Mouse (Mus musculus) lung, postnatal 0 days (tissue): ENCODE data around the gene Rbp1.

Experiments
- CTCF ChIP-seq: IDR thresholded peaks from 2 replicates; pipeline ENCODE4 v1.5.1; 2016; ENCODE audit warnings: antibody characterized with exemption, mild to moderate bottlenecking
- EP300 ChIP-seq: IDR thresholded peaks from 2 replicates; pipeline ENCODE4 v1.6.1; 2016; ENCODE audit warnings: antibody characterized with exemption, mild to moderate bottlenecking, control low read depth

DNA sequence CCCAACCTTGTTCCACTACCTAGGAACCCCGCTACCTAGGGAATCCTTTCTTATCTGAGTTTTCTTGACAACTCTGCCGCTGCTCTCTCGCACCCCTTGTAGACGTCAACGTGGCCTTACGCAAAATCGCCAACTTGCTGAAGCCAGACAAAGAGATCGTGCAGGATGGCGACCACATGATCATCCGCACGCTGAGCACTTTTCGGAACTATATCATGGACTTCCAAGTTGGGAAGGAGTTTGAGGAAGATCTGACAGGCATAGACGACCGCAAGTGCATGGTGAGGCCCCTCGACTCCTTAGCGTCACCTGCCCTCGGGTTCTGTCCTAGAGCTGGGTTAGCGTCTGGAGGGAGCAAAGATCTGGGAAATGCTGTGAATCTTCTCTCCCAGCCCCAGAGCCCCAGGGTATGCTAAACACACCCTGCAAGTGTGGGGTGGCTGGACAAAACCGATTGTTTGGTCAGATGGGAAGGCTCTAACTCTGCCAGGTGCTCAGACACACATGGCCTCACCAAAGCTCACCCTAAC is 2.7 kb downstream of the Rbp1 start:
- TF ChIP-seq EP300 (no peak), CTCF (no peak)
